Mouse (Mus musculus) left cerebral cortex, adult 2 months (tissue): ENCODE results near the gene Clba1. TPM values are rescaled to one million over a fixed set of nuclear protein-coding genes. Genes with fewer than 3 reads are reported as not detected.

Source experiments
- DNase-seq, 2 experiments: peaks; one replicate each; pipeline ENCODE4 v3.0.0; 2021 to 2022; ENCODE audit warnings: low spot score in 2 of 2, mixed read lengths in 1 of 2; ENCODE audit errors: extremely low spot score in 1 of 2
- H3K27ac ChIP-seq: fragments of 200-600 bp; 2 replicates; pipeline ENCODE4 v1.8.1; 2022
- H3K4me3 ChIP-seq: fragments of 200-600 bp; 2 replicates; pipeline ENCODE4 v1.8.1; 2022
- CTCF ChIP-seq: fragments of 200-600 bp; IDR thresholded peaks from 2 replicates; pipeline ENCODE4 v1.8.1; 2022; ENCODE audit warnings: antibody characterized with exemption, mild to moderate bottlenecking, moderate library complexity
- intact Hi-C: fragments of 180-260 bp; cut with DNase I; formaldehyde crosslinking; loops from one replicate; pipeline ENCODE4 v1.15.1; 2025
- total RNA-seq, 2 experiments: library from RNA; stranded (reverse); gene quantifications; 2 replicates each; pipeline ENCODE4 v1.2.3; 2021

The Clba1 gene
- total RNA-seq, 2 experiments from 2014 or later: 15.7 to 18.6 TPM

- no peak for DNase-seq
- no peak for TF ChIP-seq CTCF
- no peak overlapping the region for H3K27ac ChIP-seq
- no peak overlapping the region for H3K4me3 ChIP-seq
- intact Hi-C loops: no loop called here
Measured at GRCm38 (mm10) chr12:112769031-112769430, 39.7 kb upstream of the Clba1 start.

GRCm38 (mm10) chr12:112769751-112770150, 39.0 kb upstream of the Clba1 start:
- intact Hi-C loops: no loop called here
- Histone ChIP-seq H3K4me3 (no peak overlapping the region), H3K27ac (no peak overlapping the region)
- TF ChIP-seq CTCF: no peak
- no peak for DNase-seq

- H3K4me3 ChIP-seq: no peak overlapping the region
- no peak for DNase-seq
- H3K27ac ChIP-seq: no peak overlapping the region
- intact Hi-C loops: no loop called here
- TF ChIP-seq CTCF: no peak
Measured at GRCm38 (mm10) chr12:112770396-112770795, 38.3 kb upstream of the Clba1 start.

- Histone ChIP-seq H3K27ac (no peak overlapping the region), H3K4me3 (no peak overlapping the region)
- TF ChIP-seq CTCF: no peak
- intact Hi-C loops: loop anchor here (2.0 kb wide), 1 partner anchor 18 kb away; no protein-coding TSS in a partner anchor
- DNase-seq: no peak
Measured at GRCm38 (mm10) chr12:112772306-112772705, 36.4 kb upstream of the Clba1 start.

- Histone ChIP-seq H3K4me3 (no peak overlapping the region), H3K27ac (no peak overlapping the region)
- intact Hi-C loops: loop anchor here (2.0 kb wide), 1 partner anchor 17 kb away; no protein-coding TSS in a partner anchor
- DNase-seq: no peak
- TF ChIP-seq CTCF: no peak
Measured at GRCm38 (mm10) chr12:112773366-112773765, 35.4 kb upstream of the Clba1 start.

GRCm38 (mm10) chr12:112774026-112774425, 34.7 kb upstream of the Clba1 start:
- no peak for DNase-seq
- no peak overlapping the region for H3K27ac ChIP-seq
- intact Hi-C loops: no loop called here
- H3K4me3 ChIP-seq: no peak overlapping the region
- no peak for TF ChIP-seq CTCF

- H3K4me3 ChIP-seq: no peak overlapping the region
- TF ChIP-seq CTCF: no peak
- intact Hi-C loops: no loop called here
- H3K27ac ChIP-seq: no peak overlapping the region
- no peak for DNase-seq
Measured at GRCm38 (mm10) chr12:112774481-112774880, 34.3 kb upstream of the Clba1 start.

GRCm38 (mm10) chr12:112791026-112791425, 17.7 kb upstream of the Clba1 start:
- no peak for DNase-seq
- intact Hi-C loops: loop anchor here (2.0 to 5.0 kb wide), 2 partner anchors 18 to 39 kb away; no protein-coding TSS in a partner anchor
- TF ChIP-seq CTCF: no peak
- H3K4me3 ChIP-seq: no peak overlapping the region
- no peak overlapping the region for H3K27ac ChIP-seq

GRCm38 (mm10) chr12:112793601-112794355, 15.0 kb upstream of the Clba1 start:
- intact Hi-C loops: loop anchor here (5.0 kb wide), 1 partner anchor 41 kb away; no protein-coding TSS in a partner anchor
- DNase-seq: no peak
- Histone ChIP-seq H3K4me3 (no peak overlapping the region), H3K27ac (no peak overlapping the region)
- no peak for TF ChIP-seq CTCF

GRCm38 (mm10) chr12:112794356-112794816, 14.4 kb upstream of the Clba1 start:
- no peak overlapping the region for H3K4me3 ChIP-seq
- no peak for DNase-seq
- TF ChIP-seq CTCF: no peak
- intact Hi-C loops: loop anchor here (5.0 kb wide), 1 partner anchor 42 kb away; no protein-coding TSS in a partner anchor
- no peak overlapping the region for H3K27ac ChIP-seq

GRCm38 (mm10) chr12:112794998-112795397, 13.7 kb upstream of the Clba1 start:
- intact Hi-C loops: loop anchor here (5.0 kb wide), 1 partner anchor 43 kb away; no protein-coding TSS in a partner anchor
- no peak overlapping the region for H3K27ac ChIP-seq

GRCm38 (mm10) chr12:112795466-112796104, 13.2 kb upstream of the Clba1 start:
- TF ChIP-seq CTCF: no peak
- no peak overlapping the region for H3K4me3 ChIP-seq
- intact Hi-C loops: no loop called here

More at GRCm38 (mm10) chr12:112794998-112795397, 13.7 kb upstream of the Clba1 start:
- no peak overlapping the region for H3K4me3 ChIP-seq
- no peak for DNase-seq
- no peak for TF ChIP-seq CTCF

More at GRCm38 (mm10) chr12:112795466-112796104, 13.2 kb upstream of the Clba1 start:
- DNase-seq: no peak
- no peak overlapping the region for H3K27ac ChIP-seq
